Mouse (Mus musculus) gastrocnemius, postnatal 14 days (tissue): ENCODE measurements at regions not wholly inside any gene's neighbourhood (a gene's known extent, or its start where the extent isn't known, plus 50 kb on each side); places are given as distances from the start of the nearest gene placed in this dataset.

Source experiments
- DNase-seq: peaks from one replicate; pipeline ENCODE4 v3.0.0; 2021; ENCODE audit warnings: mixed read lengths
- intact Hi-C: fragments of 180-260 bp; cut with DNase I; formaldehyde crosslinking; loops from one replicate; pipeline ENCODE4 v1.15.1; 2025; ENCODE audit warnings: low total_unique reads

DNA sequence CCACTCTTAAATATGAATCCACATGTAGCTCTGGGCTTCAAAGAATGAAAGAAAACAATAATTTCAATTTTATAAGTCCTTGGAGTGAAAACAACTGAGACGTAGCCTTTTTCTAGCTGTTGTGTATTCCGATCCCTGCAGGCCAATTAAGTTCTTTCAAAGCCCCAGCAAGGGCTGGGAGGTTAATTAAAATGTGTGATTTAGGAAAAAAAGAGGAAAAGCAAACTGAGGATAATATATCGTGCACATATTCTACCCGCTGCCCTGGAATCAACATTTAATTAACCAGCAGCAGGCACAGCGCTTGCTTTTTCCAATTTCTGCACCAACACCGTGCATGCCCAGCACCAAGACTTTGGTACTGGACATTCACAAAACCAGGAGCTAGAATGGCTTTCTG lies 167.0 kb downstream of the Nectin3 start:
- no peak for DNase-seq
- intact Hi-C loops, result no loop called here

GRCm38 (mm10) chr16:46299079-46299721 lies 144.3 kb upstream of the Gm4737 start:
- DNase-seq, result no peak
- intact Hi-C loops, result no loop called here

DNA sequence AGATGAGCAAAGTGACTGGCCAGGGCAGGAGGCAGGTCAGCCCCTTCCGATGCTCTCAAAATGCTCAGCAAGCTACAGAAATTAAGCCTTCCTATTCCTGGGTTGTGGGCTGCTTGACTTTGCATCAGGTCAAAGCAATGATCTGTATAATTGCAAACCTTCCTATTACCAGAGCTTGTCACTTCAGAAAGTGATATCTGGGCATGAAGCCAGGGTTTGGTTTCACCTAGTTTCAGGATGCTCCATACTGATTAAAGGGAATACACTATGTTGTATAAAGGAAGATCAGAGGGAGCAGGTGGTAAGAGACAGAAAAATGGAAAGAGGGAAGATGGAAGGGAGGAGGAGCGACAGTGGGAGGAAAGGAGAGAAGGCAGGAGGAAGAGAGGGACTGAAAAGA lies 142.3 kb upstream of the Gm4737 start:
- no peak for DNase-seq
- intact Hi-C loops, result no loop called here

- intact Hi-C loops, result no loop called here
- DNase-seq, result no peak
Measured at GRCm38 (mm10) chr16:46296412-46296811, 141.5 kb upstream of the Gm4737 start.

- no peak for DNase-seq
- intact Hi-C loops, result no loop called here
Measured at GRCm38 (mm10) chr16:46293831-46294230, 139.0 kb upstream of the Gm4737 start.

GRCm38 (mm10) chr16:46291067-46291833 lies 136.4 kb upstream of the Gm4737 start:
- intact Hi-C loops, result no loop called here
- no peak for DNase-seq

- intact Hi-C loops, result no loop called here
- peak; percentile 64 for DNase-seq
Measured at GRCm38 (mm10) chr16:46290199-46290598, 135.3 kb upstream of the Gm4737 start.

- intact Hi-C loops, result no loop called here
Measured at GRCm38 (mm10) chr16:46267533-46267932, 112.7 kb upstream of the Gm4737 start.

DNA sequence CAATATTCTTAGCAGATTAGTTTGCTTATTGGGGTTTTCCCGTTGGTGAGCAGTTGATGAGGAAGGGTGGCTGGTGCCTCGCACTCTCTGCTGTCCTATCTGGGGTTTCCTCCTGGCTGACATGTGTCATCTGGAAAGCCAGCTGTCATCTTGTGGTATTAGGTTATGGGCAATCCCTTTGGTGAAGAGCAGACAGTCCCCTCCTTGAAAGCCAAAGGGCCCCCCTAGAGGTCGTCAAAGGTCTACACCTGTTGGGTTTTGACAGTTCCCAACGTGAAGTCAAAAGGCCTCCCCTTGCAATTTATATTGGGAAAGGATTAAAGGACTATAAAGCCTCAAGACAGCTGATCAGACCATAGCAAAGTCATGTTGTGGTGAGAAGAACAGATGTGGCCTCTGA lies 96.8 kb upstream of the Gm4737 start:
- no peak for DNase-seq
- intact Hi-C loops, result no loop called here

More at GRCm38 (mm10) chr16:46267533-46267932, 112.7 kb upstream of the Gm4737 start:
- no peak for DNase-seq

- intact Hi-C loops, result no loop called here
- DNase-seq, result no peak
Measured at GRCm38 (mm10) chr16:46250943-46251342, 96.1 kb upstream of the Gm4737 start.

DNA sequence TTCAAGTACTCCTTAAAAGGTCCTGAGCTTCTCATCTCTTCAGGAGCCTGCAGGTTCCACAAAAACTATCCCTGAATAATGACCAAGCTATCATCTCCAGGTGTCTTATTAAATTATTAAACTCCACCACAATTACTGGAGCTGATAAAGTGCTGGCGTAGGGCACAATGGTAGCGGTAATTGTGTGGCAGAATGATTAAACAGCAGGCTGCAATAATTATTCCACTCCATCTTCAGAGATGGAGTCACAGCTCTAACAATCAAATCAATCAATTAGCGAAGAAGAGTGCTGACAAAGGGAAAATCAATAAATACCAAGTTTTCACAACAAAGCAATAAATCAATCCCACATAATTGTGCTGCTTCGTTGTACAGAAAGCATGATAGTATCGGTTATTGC lies 90.7 kb upstream of the Gm4737 start:
- no peak for DNase-seq
- intact Hi-C loops, result no loop called here

GRCm38 (mm10) chr16:46228744-46229143 lies 73.9 kb upstream of the Gm4737 start:
- no peak for DNase-seq
- intact Hi-C loops, result no loop called here

DNA sequence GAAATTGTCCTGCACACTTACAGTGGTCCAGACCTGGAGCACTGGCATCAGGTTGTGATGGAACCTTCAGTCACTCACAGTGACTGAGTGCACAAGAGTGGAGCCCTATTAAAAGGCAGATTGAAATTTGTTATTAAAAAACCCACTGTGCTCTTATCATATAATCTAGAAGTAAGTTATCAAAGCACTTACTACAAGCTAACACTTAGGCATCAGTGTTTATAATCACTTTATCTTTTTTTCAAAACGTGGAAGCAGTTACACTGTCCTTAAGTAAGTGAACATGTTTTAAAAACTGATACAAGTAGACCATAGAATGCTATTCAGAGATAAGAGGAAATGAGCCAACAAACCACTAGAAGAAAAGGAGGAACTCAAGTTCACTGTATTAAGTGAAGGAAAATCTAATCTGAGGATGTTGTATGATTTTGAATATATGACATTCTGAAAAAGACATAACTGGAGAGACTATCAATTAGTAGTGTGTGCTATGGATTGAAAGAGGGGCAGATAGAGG lies 68.3 kb upstream of the Gm4737 start:
- DNase-seq, result no peak
- intact Hi-C loops, result no loop called here

DNA sequence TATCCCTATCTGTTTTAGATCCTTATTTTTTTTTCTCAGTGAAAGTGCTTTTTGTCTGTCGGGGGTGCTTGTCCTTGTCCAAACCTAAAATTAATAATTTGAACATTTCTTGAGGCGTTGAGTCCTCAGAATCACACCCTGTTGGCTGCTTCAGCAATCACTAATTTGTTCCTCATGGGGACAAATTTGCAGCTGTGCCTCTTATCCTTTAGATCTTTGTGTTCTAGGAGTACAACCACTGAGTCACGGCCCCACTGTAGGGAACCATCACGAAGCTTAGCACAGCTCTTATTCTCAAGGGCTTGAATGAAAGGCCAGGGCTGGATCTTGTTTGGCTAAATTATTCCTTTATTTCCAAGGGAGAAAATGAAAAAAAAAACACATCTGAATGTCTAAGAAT lies 57.6 kb upstream of the Gm4737 start:
- peak; percentile 5 for DNase-seq
- intact Hi-C loops, result no loop called here

GRCm38 (mm10) chr16:46211914-46212313 lies 57.0 kb upstream of the Gm4737 start:
- intact Hi-C loops, result no loop called here
- peak; percentile 5 for DNase-seq

DNA sequence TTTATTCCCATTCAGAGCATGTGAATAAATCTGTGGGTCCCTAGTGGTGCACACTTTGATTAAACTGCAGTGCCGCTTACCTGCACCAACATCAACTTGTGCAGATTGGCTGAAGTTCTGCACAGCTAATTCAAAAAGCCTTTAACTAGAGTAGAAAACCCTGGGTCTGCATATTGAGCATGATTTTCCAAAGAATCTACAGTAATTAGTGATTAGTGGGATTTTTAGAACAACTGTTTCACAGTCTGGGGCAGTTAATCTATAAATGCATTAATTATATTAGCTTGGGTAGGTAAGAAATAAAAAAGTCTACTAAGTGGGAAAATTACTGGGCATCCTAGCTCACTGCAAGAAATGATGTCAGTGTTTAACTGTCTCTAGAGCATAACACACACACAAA lies 50.2 kb upstream of the Gm4737 start:
- no peak for DNase-seq
- intact Hi-C loops, result no loop called here
